Mouse (Mus musculus) CD4-positive helper T cell, adult 2 months (primary cell): Measurements from ENCODE around the gene Serpina3b.

Experiments
- DNase-seq: peaks from one replicate; pipeline ENCODE4 v3.0.0-alpha.2; 2012; ENCODE audit warnings: low read depth, missing footprints, low spot score

Gene Serpina3b

GRCm38 (mm10) chr12:104175636-104176035, 47.8 kb downstream of the Serpina3b start:
- no peak for DNase-seq

- no peak for DNase-seq
These were observed 50.8 kb downstream of the Serpina3b start for GRCm38 (mm10) chr12:104178577-104178976.

GRCm38 (mm10) chr12:104178987-104179386, 51.2 kb downstream of the Serpina3b start:
- DNase-seq, result no peak

GRCm38 (mm10) chr12:104185046-104185445, 57.2 kb downstream of the Serpina3b start:
- DNase-seq, result no peak

GRCm38 (mm10) chr12:104186041-104186581, 58.3 kb downstream of the Serpina3b start:
- no peak for DNase-seq
